Mouse (Mus musculus): ENCODE measurements at regions not wholly inside any gene's neighbourhood (a gene's known extent, or its start where the extent isn't known, plus 50 kb on each side); places are given as distances from the start of the nearest gene placed in this dataset.
A peak's percentile ranks its signal among the peaks of the same experiment; 100 is the strongest.

DNA sequence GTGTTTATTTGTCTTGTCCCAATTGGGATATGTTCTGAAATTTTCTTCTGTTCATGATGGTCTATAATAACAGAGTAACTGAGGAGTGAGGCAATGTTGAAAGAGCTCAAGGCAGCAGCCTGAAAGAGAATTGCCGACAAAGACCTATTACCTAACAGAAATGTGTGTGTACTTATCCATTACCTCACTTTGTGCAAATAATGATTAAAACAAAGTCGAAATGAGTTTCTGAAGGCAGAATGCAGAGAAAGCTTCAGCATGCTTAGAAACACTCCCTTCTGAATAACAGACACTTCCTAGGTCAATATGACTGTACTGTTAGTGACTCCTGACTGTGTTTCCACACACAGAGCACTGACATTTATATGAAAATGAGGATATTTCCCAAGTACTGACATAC is 63.0 kb downstream of the Kbtbd8 start:
- DNase-seq (ENCODE audit: low spot score), result no peak

DNA sequence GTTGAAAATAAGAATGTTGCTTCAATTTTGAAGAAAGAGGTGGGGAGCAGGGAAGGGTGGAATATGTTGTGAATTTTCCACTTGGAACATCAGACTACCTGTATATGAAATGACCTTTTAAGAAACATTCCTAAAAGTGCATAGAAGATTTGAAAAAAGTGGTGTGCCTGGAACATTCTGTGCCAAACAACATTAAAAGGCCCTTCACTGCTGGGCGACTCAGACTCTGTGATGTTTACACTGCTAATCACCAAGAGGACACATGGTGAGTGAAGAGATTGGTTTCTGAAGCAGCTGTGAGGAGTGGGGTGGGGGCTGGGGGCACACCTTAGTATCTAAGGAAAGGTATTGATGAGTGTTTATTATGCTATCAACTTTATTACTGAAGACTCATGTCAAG is 65.2 kb downstream of the Kbtbd8 start:
- DNase-seq (ENCODE audit: low spot score), result no peak

DNA sequence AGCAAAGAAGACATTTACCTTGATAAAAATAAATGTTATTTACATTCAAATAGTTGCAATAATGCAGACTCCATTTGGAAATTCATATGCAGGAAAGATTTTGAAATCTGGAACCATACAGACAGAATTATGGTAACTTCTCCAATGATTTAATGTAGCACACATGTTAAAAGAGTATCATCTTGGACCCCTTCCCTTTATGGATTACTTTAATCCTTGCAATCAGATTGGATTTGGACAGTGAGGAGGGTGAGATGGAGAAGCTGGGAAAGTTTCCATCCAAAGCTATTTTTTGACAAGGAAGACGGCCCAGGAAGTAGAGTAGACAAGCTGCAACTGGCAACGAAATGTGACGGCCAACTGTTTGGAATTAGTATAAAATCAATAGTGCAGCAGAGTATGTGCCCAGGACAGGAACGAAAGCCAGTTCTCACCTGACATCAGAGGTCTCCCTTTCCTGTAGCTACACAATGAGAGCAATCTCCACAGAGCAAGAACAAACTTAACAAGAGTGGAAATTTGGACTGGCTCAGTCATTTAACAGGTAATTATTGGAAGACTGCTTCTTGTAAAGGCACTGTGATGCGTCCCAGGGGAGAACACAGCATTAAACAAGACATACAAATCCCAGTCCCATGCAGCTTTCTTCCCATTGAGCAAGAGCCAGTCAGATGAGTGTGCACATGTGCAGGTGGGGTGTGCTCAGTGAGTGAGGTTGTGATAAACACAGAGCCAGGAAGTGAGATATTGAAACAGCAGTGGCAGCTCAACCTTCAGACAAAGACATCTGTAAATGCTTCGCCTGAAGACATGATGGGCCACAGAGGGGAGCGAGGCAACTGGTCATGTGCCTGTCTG is 68.3 kb downstream of the Kbtbd8 start:
- no peak for DNase-seq (ENCODE audit: low spot score)

DNA sequence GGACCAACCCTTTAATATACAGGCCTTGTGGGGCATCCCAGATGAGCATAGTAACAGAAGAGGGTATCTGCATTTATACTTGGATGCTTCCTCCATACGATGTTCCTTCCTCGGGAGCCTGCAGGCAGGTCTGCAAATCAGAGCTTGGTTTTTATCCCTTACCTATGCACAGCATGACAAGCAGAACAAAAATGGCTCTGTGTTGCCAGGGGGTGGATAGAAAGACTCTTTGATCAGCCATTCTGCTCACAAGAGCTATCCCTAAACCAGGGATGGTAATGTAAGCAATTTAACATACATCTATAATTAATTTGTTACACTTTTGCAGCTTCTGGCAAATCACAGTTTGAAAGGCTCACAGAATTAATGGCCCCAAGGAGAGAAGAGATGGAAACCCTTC is 79.6 kb downstream of the Kbtbd8 start:
- no peak for DNase-seq (ENCODE audit: low spot score)

DNA sequence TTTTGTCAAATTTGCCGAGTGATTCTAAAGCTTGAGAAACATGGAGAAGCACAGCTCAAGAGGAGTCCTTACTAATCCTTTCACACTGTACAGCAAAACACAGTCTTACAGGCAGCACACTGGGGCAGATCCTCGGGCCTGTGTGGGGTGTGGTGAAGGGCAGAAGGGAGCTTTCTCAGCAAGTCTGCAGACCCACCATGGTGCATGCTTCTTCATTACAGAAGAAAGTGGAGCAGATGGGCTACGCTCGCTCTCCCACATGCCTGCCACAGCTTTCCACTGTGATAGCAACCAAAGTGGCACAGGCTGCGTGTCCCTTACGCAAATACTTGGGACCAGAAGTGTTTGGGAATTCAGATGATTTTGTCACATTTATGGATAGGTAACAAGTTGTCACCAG is 81.6 kb downstream of the Kbtbd8 start:
- DNase-seq (ENCODE audit: low spot score), result no peak

DNA sequence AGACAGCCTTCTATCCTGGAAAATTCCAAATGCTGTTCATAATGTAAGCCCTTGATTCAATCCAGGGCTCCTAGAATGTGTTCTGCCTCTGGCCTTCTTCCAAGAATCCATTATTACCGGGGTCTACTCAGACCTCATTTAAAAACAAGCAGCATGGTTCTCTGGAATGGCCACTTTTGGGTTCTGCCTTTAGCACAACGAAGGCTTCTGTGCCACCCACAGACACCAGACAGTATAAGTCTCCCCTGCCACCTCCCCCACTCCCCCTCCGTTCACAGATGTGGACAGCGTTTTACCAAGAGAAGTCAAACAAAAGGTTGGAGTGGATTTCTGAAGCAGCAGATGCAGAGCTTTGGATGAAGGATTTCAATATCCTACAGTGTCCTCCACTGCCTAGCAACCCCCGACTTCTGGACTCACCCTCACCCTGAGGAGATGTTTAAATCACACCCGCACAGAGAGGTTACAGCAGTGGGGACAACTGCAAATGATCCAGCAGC is 85.3 kb downstream of the Kbtbd8 start:
- no peak for DNase-seq (ENCODE audit: low spot score)

DNA sequence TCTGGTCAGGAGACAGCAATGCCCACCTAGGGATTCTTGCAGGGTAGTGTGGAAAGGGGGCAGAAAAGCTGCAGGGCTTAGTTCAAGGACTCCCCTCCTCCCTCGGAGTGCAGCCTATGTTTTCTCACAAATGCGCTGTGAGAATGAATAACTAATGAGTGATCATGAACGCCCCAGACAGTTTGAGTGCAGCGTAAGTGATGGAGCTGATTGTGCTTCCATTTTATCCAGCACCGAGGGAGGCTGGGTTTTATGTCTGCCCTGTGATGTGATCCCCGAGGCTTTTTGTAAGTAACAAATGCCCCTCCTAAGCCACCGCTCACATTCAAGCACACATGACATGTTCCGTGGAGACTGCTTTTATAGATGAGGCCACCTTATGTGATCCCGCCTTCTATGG is 85.9 kb downstream of the Kbtbd8 start:
- DNase-seq (ENCODE audit: low spot score), result no peak

DNA sequence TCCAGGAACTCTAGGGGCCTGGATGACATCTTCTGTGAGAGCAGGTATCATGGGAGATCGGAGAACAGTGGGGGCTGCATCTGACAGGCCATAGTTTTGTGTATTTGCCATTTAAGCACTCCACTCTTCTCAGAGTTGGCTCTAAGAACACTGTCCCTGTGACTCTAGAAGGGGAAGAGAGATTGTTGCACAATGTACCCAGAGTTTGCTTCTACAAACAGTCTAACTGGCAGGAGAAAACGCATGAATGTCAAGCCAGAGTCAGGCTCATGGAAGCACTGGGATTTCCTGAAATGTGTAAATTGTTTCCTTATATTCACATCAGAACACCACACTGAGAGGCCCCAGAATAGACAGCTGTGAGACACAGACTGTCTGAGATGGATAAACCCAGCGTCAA is 87.2 kb downstream of the Kbtbd8 start:
- DNase-seq (ENCODE audit: low spot score), result no peak

DNA sequence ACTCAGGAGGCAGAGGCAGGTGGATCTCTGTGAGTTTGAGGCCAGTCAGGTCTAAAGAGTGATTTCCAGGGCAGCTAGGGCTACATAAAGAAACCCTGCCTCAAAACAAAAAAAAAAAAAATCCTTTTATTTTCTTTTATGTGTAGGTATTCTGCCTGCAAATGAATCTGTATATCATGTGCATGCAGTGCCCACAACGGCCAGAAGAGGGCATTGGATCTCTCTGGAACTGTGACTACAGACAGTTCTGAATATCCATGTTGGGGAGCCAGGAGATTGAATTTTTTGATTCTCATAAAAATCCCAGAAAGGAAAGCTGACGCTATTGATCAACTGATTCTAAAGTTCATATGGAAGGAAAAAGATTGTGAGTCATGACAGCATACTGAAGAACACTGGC is 90.0 kb downstream of the Kbtbd8 start:
- peak; percentile 3 for DNase-seq (ENCODE audit: low spot score)

DNA sequence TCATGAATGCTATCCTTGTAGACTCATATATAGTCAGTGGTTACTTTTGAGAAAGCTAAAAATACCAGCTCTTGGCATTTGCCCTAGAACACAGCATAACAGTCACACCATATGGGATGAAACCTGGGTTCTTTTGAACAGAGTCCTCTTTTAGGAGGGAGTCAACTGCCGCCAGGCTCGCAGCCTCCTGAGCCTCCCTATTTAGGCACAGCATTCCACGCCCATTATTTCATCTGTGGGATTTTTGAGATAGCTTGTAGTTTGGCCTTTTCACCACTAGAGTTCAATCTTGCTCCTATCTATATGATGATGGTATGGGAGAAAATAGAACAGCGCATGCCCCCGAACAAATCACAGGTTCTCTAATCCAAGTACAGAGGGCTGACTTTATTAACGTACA is 100.4 kb downstream of the Kbtbd8 start:
- DNase-seq (ENCODE audit: low spot score), result no peak

DNA sequence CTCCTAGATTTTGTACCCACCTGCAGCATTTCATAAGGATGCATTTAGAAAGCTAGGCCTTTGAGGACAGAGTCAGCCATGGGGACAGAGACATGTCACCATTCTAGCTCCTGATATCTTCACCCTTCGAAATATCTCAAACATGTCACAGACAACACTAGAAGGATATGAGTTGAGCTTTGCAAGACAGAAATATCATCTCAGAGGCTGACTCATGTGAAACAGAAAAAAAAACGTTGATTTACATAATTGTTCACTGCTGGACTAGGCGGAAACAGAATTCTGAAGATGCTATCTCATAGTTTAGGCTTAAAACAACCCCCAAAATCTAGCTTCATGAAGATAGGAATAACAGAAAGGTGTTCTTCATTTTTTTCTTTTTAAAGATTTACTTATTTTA is 101.8 kb downstream of the Kbtbd8 start:
- no peak for DNase-seq (ENCODE audit: low spot score)

DNA sequence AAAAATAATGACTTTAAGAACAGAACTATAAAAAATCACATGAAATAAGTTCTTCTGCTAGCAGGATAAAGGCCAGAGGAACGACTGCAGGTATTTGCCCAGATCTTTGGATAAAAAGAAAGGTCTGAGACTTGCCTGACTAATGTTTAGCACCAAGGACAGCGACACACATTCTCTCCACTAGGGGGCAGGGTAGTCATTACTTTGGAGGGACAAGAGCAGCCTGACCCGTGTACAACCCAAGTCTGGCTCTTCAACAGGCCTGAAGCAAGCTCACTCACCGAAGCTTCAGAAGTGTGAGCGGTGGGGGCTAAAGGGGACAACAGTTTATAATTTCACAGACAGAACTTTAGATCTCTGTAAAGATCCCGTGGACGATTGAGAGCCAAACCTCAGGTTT is 98.4 kb upstream of the Gm10234 start:
- peak; percentile 55 for DNase-seq (ENCODE audit: low spot score)

DNA sequence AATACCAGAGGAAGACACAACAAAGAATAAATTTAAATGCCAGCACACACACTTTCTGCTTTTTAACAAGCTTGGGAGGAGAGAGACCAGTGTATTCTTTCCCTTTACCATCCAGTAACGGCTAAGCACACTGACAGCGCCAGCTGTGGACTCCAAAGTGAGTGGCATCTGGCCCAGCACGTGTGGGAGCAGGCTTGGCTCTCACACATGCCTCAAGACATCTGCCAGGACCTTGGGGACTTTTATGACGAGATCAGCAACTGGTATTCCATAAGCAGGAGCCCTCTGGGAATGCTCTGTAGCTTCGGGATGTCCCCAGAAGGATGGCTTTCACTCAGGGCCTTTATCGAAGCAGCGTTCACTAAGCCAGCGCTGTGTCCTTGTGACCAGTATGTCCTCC is 92.0 kb upstream of the Gm10234 start:
- no peak for DNase-seq (ENCODE audit: low spot score)

DNA sequence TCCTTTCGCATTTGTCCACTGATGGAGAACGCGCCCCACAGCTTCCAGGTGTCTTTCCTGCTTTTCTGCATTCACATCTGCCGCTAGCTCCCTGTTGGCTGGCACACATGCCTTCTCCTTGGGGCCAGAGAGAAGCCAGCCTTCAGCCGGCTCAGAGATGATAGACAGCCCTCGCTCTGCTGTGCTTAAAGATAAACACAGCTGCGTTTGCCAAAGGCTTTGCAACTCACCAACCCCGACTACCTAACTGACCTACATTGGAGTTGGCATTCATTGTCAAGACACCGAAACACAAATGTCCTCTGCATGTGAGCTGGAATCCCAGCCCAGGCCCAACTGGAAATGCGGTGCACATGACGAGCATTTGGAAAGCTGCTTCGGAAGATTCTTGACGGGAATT is 87.2 kb upstream of the Gm10234 start:
- no peak for DNase-seq (ENCODE audit: low spot score)

DNA sequence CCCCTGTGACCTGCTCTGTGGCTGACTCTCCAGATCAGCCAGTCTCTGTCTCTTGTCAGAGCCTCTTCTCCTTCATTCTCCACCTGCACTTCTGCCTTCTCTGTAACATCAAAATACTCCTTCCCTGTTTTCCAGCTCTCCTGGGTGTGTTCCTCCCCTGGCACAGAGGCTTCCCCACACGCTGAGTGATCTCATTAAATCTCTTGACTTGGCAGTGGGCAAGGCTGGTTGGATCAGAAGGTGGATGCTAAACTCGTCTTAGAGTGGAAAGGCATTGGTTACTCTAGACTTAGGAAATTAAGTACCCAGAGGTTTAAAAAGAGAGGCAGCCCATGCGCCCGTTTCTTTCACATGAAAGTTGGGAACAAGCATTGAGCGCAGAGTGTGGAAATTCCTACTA is 78.3 kb upstream of the Gm10234 start:
- DNase-seq (ENCODE audit: low spot score), result no peak

DNA sequence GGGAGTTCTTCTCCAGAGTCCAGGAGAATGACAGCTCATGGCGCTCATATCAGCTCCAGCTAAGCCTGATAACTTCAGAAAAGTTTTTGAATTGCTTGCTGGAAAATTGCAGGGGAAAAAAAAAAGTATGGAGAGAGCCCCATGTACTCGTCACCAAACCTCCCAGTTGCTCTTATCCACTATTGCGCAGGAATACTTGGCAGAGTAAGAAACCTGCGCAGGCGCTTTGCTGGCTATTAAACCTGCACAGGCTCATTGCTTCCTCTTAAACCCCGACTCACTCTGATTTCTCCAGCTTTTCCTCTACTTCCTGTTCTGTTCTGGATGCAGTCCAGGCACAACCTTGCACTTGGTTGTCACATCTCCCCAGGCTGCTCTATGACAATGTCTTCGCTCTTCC is 77.0 kb upstream of the Gm10234 start:
- no peak for DNase-seq (ENCODE audit: low spot score)

DNA sequence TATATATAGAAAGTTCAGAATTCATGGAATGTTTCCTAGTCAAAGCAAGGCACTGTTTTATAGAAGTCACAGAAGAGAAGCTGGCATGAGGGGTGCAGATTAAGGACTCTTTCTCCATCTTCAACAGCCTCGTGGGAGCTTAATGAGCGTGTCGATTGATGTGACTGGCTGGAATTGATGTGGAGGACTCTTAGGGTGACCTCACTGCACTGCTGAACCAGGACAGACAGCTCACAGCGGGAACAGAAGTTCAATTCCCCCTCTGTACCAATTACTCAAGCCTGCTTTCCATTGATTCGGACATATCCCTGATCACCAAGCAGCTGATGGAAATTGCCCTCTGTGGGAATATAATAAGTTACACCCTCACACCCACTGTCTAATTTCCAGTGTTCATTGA is 65.6 kb upstream of the Gm10234 start:
- DNase-seq (ENCODE audit: low spot score), result no peak

DNA sequence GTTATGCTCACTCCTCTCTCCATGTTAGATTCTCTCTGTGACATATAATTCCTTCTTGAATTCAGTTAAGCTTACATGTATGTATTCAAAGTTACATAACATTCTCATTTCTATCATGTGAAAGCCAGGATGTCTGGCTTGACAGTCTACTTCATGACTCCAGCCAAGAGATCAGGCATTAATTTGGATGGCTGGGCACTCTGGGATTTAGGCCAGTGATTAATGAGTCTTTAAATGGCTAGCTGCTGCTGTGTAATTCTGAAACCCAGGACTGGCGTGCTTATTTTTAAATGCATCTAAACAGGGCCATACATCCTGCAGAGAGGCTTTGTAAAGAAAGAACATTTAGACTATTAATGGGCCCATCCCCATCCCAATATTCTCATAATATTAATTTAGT is 60.9 kb upstream of the Gm10234 start:
- no peak for DNase-seq (ENCODE audit: low spot score)

DNA sequence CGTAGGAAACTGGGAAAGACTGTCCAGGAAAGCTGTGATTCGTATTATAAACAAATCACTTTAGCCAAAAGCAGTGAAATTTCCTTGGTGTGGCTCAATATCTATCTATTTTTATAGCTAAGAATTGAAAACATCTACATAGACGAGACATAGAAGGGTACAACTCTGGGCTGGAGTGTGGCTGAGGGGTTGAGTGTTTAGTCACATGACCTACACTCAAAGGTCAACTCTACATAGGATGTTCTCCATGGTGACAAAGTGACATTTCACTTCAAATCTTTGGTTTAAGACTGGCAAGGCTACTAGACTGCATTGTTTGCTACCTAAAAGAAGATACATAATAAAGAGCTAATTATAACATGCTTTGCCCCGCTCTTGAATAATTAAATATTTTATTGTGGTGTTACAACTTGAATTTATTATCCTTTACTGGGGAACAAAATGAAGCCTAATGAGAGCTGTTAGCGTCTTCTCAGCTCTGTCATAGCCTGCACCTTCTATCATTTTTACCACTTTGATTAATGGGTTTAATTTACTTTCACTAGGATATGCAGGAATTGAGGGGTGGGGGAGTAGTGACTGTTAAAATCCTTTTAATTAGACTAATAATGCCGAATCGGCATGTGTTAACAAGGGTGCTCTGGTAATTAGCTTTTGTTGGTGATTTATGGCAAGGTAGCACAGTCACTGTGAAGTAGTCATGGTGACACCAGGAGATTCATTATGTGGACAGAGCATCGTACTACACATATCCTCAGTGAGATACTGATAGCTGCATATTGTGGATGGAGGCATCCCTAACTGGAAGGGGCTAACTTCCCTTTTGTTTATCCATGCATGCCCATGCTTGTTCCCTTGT is 57.7 kb upstream of the Gm10234 start:
- no peak for DNase-seq (ENCODE audit: low spot score)

DNA sequence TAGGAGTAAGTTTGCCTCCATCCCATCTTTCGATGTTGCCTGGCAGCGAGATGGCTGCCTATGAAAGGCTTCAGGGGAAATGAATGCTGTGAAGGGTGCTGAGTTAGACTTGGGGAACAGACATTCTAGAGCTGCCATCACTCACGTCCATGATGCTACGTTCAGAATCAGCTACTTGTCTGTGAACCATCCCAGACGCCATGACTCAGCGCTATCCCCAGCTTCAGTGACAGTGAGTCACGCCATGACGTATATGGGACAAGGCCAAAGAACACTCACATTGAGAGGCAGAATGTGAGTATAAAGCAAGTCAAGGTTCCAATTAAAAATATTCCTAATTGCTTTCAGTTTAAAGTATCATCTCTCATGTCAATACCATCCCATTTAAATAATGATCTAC is 52.4 kb upstream of the Gm10234 start:
- no peak for DNase-seq (ENCODE audit: low spot score)
